Mouse (Mus musculus): Measurements from ENCODE around the gene Midn. TPM values are rescaled to one million over a fixed set of nuclear protein-coding genes. Genes with fewer than 3 reads are reported as not detected.

Gene Midn
- polyA plus RNA-seq (2012; rRNA removed): 70.1 and 79.2 TPM in 2 replicates

GRCm38 (mm10) chr10:80147719-80148601 lies at the start of gene Midn:
TSS of gene Midn (plus strand) at chr10:80148272.
- Histone ChIP-seq H3K4me3 (ENCODE audit: control insufficient read depth, low read depth, low read length) (peak within 1 kb of the TSS; percentile 90), H3K36me3 (ENCODE audit: control insufficient read depth, insufficient read depth, low read length) (peaks cover 4% of the 10 kb centered on the region; the same call in 1 of the 2 replicates), H3K27me3 (ENCODE audit: control insufficient read depth, insufficient read depth, low read length) (no peaks in the 10 kb centered on the region), H3K27ac (ENCODE audit: control insufficient read depth, insufficient read depth, low read depth, low read length) (peak within 1 kb of the TSS; percentile 89), H3K4me1 (ENCODE audit: control insufficient read depth, insufficient read depth, low read length) (peaks cover 45% of the 10 kb centered on the region)
- TF ChIP-seq POLR2A (IDR thresholded peaks at IDR 0.05; ENCODE audit: control insufficient read depth, low read depth, low read length): peak; percentile 62
- peak; percentile 20; the same call in 1 of the 2 replicates for TF ChIP-seq CTCF (IDR thresholded peaks at IDR 0.05; ENCODE audit: control insufficient read depth, insufficient read depth, insufficient replicate concordance, low read depth, low read length)

GRCm38 (mm10) chr10:80098630-80099029 lies 49.4 kb upstream of the Midn start:
- no peaks in the 10 kb centered on the region for H3K27me3 ChIP-seq (ENCODE audit: control insufficient read depth, insufficient read depth, low read length)
- no peak overlapping the region for H3K4me3 ChIP-seq (ENCODE audit: control insufficient read depth, low read depth, low read length)
- H3K4me1 ChIP-seq (ENCODE audit: control insufficient read depth, insufficient read depth, low read length): peaks cover 33% of the 10 kb centered on the region
- H3K27ac ChIP-seq (ENCODE audit: control insufficient read depth, insufficient read depth, low read depth, low read length): no peak overlapping the region
- H3K36me3 ChIP-seq (ENCODE audit: control insufficient read depth, insufficient read depth, low read length): no peaks in the 10 kb centered on the region
- TF ChIP-seq CTCF (IDR thresholded peaks at IDR 0.05; ENCODE audit: control insufficient read depth, insufficient read depth, insufficient replicate concordance, low read depth, low read length): no peak
- TF ChIP-seq POLR2A (IDR thresholded peaks at IDR 0.05; ENCODE audit: control insufficient read depth, low read depth, low read length): no peak

DNA sequence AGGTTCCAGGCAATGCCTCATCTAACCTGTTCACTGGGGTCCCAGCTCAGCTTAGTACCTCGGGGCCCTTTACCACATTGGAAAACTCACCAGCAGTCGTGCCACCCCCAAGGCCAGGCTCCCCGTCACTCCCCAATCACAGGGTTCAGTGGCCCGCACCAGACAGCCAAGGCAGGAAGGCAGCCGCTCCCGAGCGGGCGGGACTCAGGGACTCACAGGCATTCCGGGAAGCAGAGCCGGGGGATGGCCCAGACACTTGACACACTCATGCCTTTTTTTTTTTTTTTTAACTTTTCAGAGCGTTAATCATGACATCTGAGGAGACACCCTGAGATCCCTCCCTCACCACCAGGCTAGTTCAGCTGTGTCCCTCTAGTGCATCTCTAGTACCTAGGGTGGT lies 47.1 kb upstream of the Midn start:
- Histone ChIP-seq H3K27ac (ENCODE audit: control insufficient read depth, insufficient read depth, low read depth, low read length) (no peak overlapping the region), H3K4me1 (ENCODE audit: control insufficient read depth, insufficient read depth, low read length) (peaks cover 30% of the 10 kb centered on the region)
- TF ChIP-seq CTCF (IDR thresholded peaks at IDR 0.05; ENCODE audit: control insufficient read depth, insufficient read depth, insufficient replicate concordance, low read depth, low read length) (no peak), POLR2A (IDR thresholded peaks at IDR 0.05; ENCODE audit: control insufficient read depth, low read depth, low read length) (no peak)

DNA sequence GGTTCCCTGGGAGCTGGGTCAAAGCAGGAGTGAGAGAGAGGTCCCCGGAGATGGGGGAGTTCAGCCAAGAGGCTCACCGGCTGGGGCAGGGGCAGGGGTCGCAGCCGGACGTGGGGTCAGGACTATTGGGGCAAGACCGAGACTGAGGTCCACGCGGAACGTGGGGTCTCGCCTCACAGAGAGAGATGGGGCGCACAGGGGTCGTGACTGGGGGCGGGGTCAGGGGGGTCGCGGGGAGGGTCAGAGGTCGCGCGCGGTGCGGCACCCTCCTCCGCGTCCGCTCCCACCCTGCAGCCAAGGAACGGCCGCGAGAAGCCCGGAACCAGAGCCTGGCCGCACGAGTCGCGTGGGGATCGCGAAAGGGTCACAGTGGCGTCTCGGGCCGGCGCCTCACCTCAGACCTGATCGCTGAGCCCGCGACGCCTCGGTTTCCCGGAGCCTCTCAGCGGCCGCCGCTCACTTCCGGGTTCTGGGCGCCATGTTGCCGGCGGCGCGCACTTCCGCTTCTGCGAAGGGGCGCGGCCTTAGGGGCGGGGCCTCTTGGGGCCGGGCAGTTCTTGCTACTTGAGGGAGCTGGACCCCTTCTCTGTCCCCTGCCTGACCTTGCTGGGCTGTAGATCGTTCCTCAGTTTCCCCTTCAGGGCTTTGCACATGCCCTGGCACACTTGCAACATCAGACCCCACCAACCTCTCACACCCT lies 45.7 kb upstream of the Midn start:
- peak overlapping the region; percentile 99 for H3K4me3 ChIP-seq (ENCODE audit: control insufficient read depth, low read depth, low read length)
- peak overlapping the region; percentile 95 for H3K27ac ChIP-seq (ENCODE audit: control insufficient read depth, insufficient read depth, low read depth, low read length)
- no peaks in the 10 kb centered on the region for H3K36me3 ChIP-seq (ENCODE audit: control insufficient read depth, insufficient read depth, low read length)
- TF ChIP-seq CTCF (IDR thresholded peaks at IDR 0.05; ENCODE audit: control insufficient read depth, insufficient read depth, insufficient replicate concordance, low read depth, low read length) (no peak), POLR2A (IDR thresholded peaks at IDR 0.05; ENCODE audit: control insufficient read depth, low read depth, low read length) (peak; percentile 78; the same call in 1 of the 2 replicates)
- peaks cover 28% of the 10 kb centered on the region for H3K4me1 ChIP-seq (ENCODE audit: control insufficient read depth, insufficient read depth, low read length)
- no peaks in the 10 kb centered on the region for H3K27me3 ChIP-seq (ENCODE audit: control insufficient read depth, insufficient read depth, low read length)

More for the DNA sequence above, 47.1 kb upstream of the Midn start:
- H3K4me3 ChIP-seq (ENCODE audit: control insufficient read depth, low read depth, low read length): 0 out of 2 replicates have a peak overlapping the region, but pooled peaks have one; percentile 5
- H3K27me3 ChIP-seq (ENCODE audit: control insufficient read depth, insufficient read depth, low read length): no peaks in the 10 kb centered on the region
- no peaks in the 10 kb centered on the region for H3K36me3 ChIP-seq (ENCODE audit: control insufficient read depth, insufficient read depth, low read length)

DNA sequence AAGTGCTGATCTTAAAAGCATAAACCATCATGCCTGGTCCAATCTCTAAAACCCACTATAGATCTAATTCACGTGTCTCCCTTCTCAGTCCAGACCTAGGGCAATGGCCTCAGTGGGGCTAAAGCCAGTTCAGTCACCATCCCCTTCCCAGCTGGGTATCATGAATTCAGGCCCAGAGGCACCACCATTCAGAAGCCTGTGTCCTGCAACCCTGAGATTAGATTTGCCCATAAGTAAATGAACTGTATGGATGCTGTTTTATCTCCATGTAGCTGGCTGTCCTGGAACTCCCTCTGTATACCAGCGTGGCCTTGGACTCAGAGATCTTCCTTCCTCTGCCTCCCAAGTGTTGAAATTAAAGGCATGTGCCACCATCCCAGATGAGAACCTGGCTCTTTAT lies 45.0 kb upstream of the Midn start:
- TF ChIP-seq CTCF (IDR thresholded peaks at IDR 0.05; ENCODE audit: control insufficient read depth, insufficient read depth, insufficient replicate concordance, low read depth, low read length) (no peak), POLR2A (IDR thresholded peaks at IDR 0.05; ENCODE audit: control insufficient read depth, low read depth, low read length) (no peak)
- H3K27ac ChIP-seq (ENCODE audit: control insufficient read depth, insufficient read depth, low read depth, low read length): peak overlapping the region; percentile 65
- H3K36me3 ChIP-seq (ENCODE audit: control insufficient read depth, insufficient read depth, low read length): no peaks in the 10 kb centered on the region
- H3K4me3 ChIP-seq (ENCODE audit: control insufficient read depth, low read depth, low read length): no peak overlapping the region
- H3K4me1 ChIP-seq (ENCODE audit: control insufficient read depth, insufficient read depth, low read length): peaks cover 28% of the 10 kb centered on the region
- H3K27me3 ChIP-seq (ENCODE audit: control insufficient read depth, insufficient read depth, low read length): no peaks in the 10 kb centered on the region

DNA sequence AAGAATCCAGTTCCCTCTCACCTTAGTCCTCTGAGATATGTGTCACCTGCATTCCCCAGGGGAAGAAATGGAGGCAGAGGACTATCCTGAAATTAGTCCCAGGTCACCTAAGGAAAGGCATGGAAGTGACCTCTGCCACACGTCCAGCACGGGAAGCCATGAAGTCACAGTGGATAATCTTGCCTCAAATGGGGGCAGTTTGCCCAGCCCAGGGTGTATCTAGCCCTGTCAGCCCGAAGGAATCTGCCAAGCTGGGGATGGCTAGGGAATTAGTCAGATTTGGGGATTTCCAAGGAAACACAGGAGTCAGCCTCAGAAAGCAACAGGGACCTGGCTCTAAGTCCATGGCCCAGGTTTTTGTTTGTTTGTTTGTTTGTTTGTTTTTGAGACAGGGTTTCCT lies 43.9 kb upstream of the Midn start:
- Histone ChIP-seq H3K27me3 (ENCODE audit: control insufficient read depth, insufficient read depth, low read length) (no peaks in the 10 kb centered on the region), H3K36me3 (ENCODE audit: control insufficient read depth, insufficient read depth, low read length) (no peaks in the 10 kb centered on the region), H3K27ac (ENCODE audit: control insufficient read depth, insufficient read depth, low read depth, low read length) (no peak overlapping the region), H3K4me3 (ENCODE audit: control insufficient read depth, low read depth, low read length) (no peak overlapping the region), H3K4me1 (ENCODE audit: control insufficient read depth, insufficient read depth, low read length) (peaks cover 28% of the 10 kb centered on the region)
- no peak for TF ChIP-seq CTCF (IDR thresholded peaks at IDR 0.05; ENCODE audit: control insufficient read depth, insufficient read depth, insufficient replicate concordance, low read depth, low read length)

GRCm38 (mm10) chr10:80105460-80105859 lies 42.6 kb upstream of the Midn start, which contains the start of gene Sbno2:
TSS of gene Sbno2 (minus strand) at chr10:80105571.
- Histone ChIP-seq H3K36me3 (ENCODE audit: control insufficient read depth, insufficient read depth, low read length) (no peaks in the 10 kb centered on the region), H3K27ac (ENCODE audit: control insufficient read depth, insufficient read depth, low read depth, low read length) (no peak within 1 kb of the TSS), H3K4me3 (ENCODE audit: control insufficient read depth, low read depth, low read length) (no peak within 1 kb of the TSS), H3K27me3 (ENCODE audit: control insufficient read depth, insufficient read depth, low read length) (no peaks in the 10 kb centered on the region), H3K4me1 (ENCODE audit: control insufficient read depth, insufficient read depth, low read length) (peaks cover 25% of the 10 kb centered on the region)
- TF ChIP-seq POLR2A (IDR thresholded peaks at IDR 0.05; ENCODE audit: control insufficient read depth, low read depth, low read length): no peak
- no peak for TF ChIP-seq CTCF (IDR thresholded peaks at IDR 0.05; ENCODE audit: control insufficient read depth, insufficient read depth, insufficient replicate concordance, low read depth, low read length)

Data from testis, adult 2 months (tissue).